Mouse (Mus musculus) thymus, adult 2 months (tissue): ENCODE data around the gene Trappc2l. TPM values are rescaled to one million over a fixed set of nuclear protein-coding genes. Genes with fewer than 3 reads are reported as not detected.

ENCODE experiments used
- DNase-seq: peaks from one replicate; pipeline ENCODE4 v3.0.0; 2021
- H3K27ac ChIP-seq: fragments of 200-500 bp; 2 replicates; pipeline ENCODE4 v1.5.1; 2012; ENCODE audit warnings: low read length, control low read depth; ENCODE audit not compliant: control insufficient read depth, insufficient read depth
- H3K27me3 ChIP-seq: fragments of 200-500 bp; 2 replicates; pipeline ENCODE4 v1.6.1; 2012; ENCODE audit warnings: mild to moderate bottlenecking, low read length, moderate library complexity, mixed read lengths; ENCODE audit not compliant: control insufficient read depth, insufficient read depth
- H3K36me3 ChIP-seq: fragments of 200-500 bp; 2 replicates; pipeline ENCODE4 v1.6.1; 2012; ENCODE audit warnings: mild to moderate bottlenecking, low read length, moderate library complexity; ENCODE audit not compliant: control insufficient read depth, insufficient read depth
- H3K4me1 ChIP-seq: fragments of 200-500 bp; replicated peaks from 2 replicates; pipeline ENCODE4 v1.6.1; 2012; ENCODE audit warnings: low read length; ENCODE audit not compliant: control insufficient read depth, insufficient read depth
- H3K4me3 ChIP-seq: fragments of 200-500 bp; 2 replicates; pipeline ENCODE4 v1.5.1; 2012; ENCODE audit warnings: mild to moderate bottlenecking, low read length, control low read depth, moderate library complexity; ENCODE audit not compliant: control insufficient read depth, insufficient read depth
- CTCF ChIP-seq: fragments of 200-500 bp; IDR thresholded peaks from 2 replicates; pipeline ENCODE4 v1.5.1; 2012; ENCODE audit warnings: mild to moderate bottlenecking, control low read depth, low read length, moderate library complexity, borderline replicate concordance; ENCODE audit not compliant: control insufficient read depth, poor library complexity, insufficient read depth; ENCODE audit errors: extremely low read depth
- POLR2A ChIP-seq: fragments of 200-500 bp; IDR thresholded peaks from 2 replicates; pipeline ENCODE4 v1.6.1; 2012; ENCODE audit warnings: mild to moderate bottlenecking, low read length, control low read depth, moderate library complexity; ENCODE audit not compliant: control insufficient read depth, poor library complexity, insufficient read depth; ENCODE audit errors: extremely low read depth
- WGBS: fragments of 180-500 bp; shearing (Covaris S2); methylation state at CpG from one replicate; pipeline ENCODE4 v1.1.7; 2018; 5-methylcytosine and 5-hydroxymethylcytosine counted together
- polyA plus RNA-seq: library from polyadenylated mRNA; depleted of rRNA; stranded (reverse); fragments of >200 nt; gene quantifications from 2 replicates; pipeline ENCODE4 v1.2.3, GENCODE M21; 2012

Gene Trappc2l
- polyA plus RNA-seq, 1 experiment, result 133 TPM

DNA sequence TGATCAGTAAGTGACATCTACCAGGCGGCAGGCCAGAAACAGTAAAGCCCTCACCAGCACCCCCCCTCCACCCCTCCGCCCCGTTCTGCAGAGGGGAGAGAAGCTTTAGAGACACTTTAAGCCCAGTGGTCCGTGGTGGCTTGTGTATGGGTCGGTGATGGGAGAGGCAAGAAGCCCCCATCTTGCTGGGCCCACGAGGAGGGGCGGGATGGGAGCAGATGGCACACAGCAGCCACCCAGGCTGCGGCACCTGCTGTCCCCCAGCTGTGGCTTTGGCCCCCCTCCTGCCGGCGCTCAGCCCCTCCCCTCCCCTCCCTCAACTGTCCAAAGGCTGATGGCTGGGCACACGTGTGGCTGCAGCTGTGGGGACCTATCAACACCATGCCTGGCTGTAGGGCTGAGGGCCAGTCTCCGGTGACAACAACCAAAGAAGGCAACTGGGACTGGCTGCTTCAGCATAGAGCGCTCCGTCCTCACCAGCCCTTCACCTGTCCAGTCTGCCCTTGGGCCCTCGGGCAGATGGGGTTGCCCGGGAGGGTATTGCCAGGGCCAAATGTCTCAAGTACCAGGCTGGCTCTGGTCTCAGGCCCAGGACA, 40.0 kb downstream of the Trappc2l start:
- TF ChIP-seq CTCF, result no peak
- no peak for TF ChIP-seq POLR2A

DNA sequence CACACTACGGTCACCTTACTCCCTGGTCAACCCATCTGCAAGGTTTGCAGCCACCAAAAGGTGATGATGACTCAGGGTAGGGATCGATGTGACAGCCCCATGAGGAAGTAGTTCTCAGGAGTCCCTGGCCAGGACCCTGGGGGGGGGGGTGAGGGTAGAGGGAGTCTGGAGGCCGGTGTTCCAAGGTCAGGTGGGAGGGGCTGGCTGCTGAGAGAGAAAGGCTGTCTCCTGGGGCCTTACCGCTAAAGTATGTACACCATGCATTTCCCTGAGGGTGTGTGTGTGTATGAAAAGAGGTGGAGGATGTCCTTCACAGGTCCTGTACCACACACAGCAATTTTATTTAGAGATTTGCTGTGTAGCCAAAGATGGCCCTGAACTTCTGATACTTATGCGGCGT, 41.2 kb downstream of the Trappc2l start:
- WGBS, result 77% methylated on average over 6 of the region's 6 CpGs
- no peak overlapping the region for H3K27ac ChIP-seq

More for the DNA sequence above, 40.0 kb downstream of the Trappc2l start:
- 66% methylated on average over 16 of the region's 16 CpGs for WGBS
- H3K4me3 ChIP-seq, result no peak overlapping the region
- H3K36me3 ChIP-seq, result peaks cover 27% of the 10 kb centered on the region
- H3K27me3 ChIP-seq, result no peaks in the 10 kb centered on the region
- DNase-seq, result no peak
- H3K27ac ChIP-seq, result no peak overlapping the region
- H3K4me1 ChIP-seq, result no peaks in the 10 kb centered on the region

DNA sequence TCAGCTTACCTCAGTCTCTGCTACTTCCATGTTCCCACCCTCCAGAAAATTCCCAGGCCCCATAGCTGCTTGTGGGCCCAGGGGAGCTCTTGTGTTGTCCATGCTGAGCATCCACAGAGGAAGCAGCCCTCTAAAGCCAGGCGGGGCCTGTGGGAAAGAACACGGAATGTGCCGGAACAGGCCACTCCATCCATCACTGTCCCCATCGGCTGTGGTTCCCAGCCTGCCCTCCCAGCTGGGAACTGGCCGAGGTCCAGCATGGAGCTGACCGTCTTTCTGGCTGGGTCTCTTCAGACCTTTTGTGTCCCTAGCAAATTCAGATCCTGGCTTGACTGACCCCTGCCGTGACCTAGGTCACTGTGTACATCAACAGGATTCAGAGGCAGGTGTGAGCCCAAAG, 43.3 kb downstream of the Trappc2l start:
- no peaks in the 10 kb centered on the region for H3K4me1 ChIP-seq
- H3K4me3 ChIP-seq, result no peak overlapping the region
- peaks cover 9% of the 10 kb centered on the region; the same call in 1 of the 2 replicates for H3K36me3 ChIP-seq
- no peak overlapping the region for H3K27ac ChIP-seq
- TF ChIP-seq POLR2A, result no peak
- TF ChIP-seq CTCF, result no peak
- no peak for DNase-seq
- no peaks in the 10 kb centered on the region for H3K27me3 ChIP-seq
- 98% methylated on average over 7 of the region's 7 CpGs for WGBS

More for the DNA sequence above, 41.2 kb downstream of the Trappc2l start:
- peaks cover 22% of the 10 kb centered on the region for H3K36me3 ChIP-seq
- DNase-seq, result no peak
- no peaks in the 10 kb centered on the region for H3K4me1 ChIP-seq
- H3K4me3 ChIP-seq, result no peak overlapping the region
- H3K27me3 ChIP-seq, result no peaks in the 10 kb centered on the region
- no peak for TF ChIP-seq POLR2A
- no peak for TF ChIP-seq CTCF

DNA sequence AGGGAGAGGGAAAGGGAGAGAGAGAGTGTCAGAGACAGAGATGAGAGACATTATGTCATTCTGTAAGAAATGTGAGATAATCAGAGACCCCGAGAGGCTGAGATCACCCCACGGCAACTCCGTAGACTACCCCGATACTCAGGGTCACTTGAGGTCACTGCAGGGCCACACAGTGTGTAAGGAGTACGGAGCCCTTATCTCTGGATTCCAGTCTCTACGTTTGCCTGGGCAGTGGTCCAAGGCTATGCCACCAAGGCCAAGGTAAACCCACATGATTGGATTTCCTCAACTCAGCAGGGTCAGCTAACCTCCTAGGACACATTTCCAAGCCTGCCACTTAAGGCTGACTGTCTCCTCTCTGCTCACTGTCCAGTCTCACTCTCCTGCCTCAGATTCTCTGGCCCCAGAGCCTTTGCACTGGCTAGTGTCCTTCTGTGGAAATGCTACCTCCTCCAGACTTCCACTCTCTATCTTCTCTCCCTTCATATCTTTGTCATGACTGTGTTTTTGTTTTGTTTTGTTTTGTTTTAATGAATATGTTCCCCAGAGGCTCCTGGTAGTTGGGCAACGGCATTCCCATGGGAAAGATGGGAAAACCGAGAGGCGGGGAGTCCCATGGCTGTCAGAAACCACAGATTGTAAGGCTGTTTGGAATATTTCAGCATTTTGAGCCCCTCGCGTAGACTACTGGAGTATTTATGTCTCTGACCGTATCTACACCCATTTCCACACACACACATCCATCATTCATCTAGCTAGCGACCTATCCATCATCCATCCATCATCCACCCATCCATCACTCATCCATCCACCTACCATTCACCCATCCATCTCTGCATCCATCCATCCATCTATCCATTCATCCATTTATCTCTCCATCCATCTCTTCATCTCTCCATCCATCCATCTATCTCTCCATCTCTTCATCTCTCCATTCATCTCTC, 44.9 kb downstream of the Trappc2l start:
- no peak for DNase-seq
- no peak for TF ChIP-seq CTCF
- TF ChIP-seq POLR2A, result no peak
- peaks cover 5% of the 10 kb centered on the region; the same call in 1 of the 2 replicates for H3K36me3 ChIP-seq
- no peak overlapping the region for H3K4me3 ChIP-seq
- WGBS, result 94% methylated on average over 13 of the region's 13 CpGs
- no peak overlapping the region for H3K27ac ChIP-seq
- H3K27me3 ChIP-seq, result no peaks in the 10 kb centered on the region
- H3K4me1 ChIP-seq, result 0 out of 2 replicates have a peak, but pooled peaks cover 1% of the 10 kb centered on the region

DNA sequence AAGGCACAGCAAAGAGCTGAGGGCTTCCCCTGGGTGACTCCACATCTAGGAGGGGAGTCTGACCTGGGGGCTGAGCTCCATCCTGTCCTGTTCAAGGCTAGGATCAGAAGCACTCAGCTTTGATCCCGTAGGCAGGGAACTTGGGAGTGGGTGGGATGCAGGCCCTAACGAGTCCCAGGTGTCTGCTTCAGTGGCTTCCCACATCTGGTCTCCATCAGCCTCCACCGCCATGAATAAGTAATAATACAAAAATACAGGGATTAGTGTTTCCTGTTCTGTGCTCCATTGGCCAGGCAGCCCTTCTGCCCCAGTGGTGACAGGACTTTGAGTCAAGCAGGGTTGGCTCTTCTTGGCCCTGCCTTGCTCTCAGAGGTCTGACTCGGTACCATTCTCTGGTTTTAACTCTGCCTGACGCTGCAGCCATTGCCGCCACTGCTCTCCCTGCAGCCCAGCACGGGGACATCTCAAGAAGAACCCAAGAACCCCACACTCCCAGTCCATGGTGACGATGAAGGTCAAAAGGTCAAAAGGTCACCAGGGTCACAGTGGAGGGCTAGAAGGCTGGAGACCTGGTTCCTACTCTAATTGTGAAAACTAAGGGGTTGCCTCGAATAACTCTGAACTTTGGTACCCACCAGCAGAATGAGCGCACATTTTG, 46.8 kb downstream of the Trappc2l start:
- Histone ChIP-seq H3K27me3 (no peaks in the 10 kb centered on the region), H3K4me3 (no peak overlapping the region), H3K4me1 (peaks cover 5% of the 10 kb centered on the region; the same call in 1 of the 2 replicates), H3K36me3 (peaks cover 5% of the 10 kb centered on the region; the same call in 1 of the 2 replicates), H3K27ac (no peak overlapping the region)
- TF ChIP-seq POLR2A (no peak), CTCF (no peak)
- DNase-seq, result no peak
- 92% methylated on average over 10 of the region's 10 CpGs for WGBS

DNA sequence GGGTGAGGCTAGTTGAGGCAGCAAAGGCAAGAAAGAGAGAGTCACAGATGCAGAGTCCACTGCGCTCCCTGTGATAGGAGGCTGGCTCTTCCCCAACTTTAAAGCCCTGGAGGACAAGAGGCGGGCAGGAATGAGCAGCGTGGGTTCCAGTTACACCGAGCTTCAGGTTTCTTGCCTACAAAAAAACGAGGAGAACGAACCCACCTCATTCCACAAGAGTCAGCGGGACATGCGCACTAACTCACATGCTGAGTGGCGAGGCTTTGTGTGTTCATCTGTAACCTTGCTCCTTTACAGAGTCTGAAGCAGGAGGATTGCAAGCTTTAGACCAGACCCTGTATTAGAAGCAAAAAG, 47.3 kb downstream of the Trappc2l start:
- no peak for DNase-seq
- 92% methylated on average over 9 of the region's 9 CpGs for WGBS
- Histone ChIP-seq H3K27me3 (no peaks in the 10 kb centered on the region), H3K4me3 (no peak overlapping the region), H3K36me3 (peaks cover 5% of the 10 kb centered on the region; the same call in 1 of the 2 replicates), H3K27ac (no peak overlapping the region), H3K4me1 (peaks cover 10% of the 10 kb centered on the region; the same call in 1 of the 2 replicates)
- TF ChIP-seq CTCF, result no peak
- no peak for TF ChIP-seq POLR2A
